Mouse (Mus musculus) lung, adult 18-20 months (tissue): ENCODE data around the gene Nucb1.
A peak's percentile ranks its signal among the peaks of the same experiment; 100 is the strongest.

ENCODE experiments used
- DNase-seq, 2 experiments: peaks; one replicate each; pipeline ENCODE4 v3.0.0; 2022; ENCODE audit warnings: mixed read lengths in 2 of 2

The Nucb1 gene

DNA sequence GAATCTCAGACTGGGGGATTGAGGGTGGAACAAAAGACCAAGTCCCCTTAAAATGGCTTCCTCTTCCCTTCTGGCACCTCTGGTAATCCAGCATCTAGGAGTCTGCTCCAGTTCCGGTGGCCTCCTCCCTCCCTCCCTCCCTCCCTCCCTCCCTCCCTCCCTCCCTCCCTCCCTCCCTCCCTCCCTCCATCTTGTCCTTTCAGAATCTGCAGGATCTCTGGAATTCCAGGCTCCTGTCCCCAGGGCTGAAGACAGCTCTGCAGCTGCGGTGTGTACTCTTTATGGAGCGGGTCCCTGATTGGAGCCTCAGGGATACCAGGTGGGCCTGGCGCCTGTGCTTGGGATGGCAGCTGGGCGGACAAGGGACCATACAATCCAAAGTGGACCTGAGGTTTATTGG is 48.9 kb downstream of the Nucb1 start:
- DNase-seq, result no peak

DNA sequence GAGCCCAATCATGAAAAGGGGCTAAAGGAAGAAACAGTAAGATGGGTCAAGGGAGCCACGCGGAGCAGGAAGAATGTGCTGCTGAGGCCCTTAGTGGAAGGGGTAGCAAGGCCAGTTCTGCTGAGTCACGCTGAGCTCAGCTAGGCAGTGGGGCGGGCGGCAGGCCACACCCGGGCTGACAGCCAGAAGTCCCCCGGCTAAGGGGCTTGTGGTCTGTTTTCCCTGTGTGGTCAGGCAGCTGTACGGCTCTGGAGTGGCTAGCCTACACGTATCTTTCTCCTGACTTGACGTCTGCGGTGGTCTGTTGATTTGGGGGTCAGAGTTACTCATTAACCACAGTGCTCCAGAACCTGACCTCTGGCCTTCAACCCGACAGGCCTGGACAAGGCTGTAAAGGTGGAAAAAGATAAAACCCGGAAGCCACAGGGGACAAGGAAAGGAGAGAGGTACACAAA is 49.3 kb downstream of the Nucb1 start:
- peak; percentile 82 to 85 for DNase-seq

DNA sequence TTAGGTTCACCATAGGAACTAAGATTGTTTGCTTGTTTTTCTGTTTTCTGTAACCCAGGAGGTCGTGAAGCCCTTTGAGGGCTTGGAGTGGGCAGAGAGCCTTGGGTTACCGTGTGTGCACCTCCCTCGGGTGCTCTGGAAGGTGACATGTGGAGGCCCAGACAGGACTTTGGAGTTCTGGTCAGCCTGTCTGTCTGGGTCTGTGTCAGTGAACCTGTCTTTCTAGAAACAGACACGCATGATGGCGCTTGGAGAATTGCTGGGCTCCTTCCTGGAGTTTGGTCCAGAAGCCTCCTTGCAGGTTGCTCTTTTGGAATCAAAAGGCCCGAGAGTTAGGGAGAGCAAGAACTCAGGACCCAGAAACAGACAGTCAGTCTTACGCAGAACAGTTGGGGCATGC is 49.8 kb downstream of the Nucb1 start:
- DNase-seq, result no peak

DNA sequence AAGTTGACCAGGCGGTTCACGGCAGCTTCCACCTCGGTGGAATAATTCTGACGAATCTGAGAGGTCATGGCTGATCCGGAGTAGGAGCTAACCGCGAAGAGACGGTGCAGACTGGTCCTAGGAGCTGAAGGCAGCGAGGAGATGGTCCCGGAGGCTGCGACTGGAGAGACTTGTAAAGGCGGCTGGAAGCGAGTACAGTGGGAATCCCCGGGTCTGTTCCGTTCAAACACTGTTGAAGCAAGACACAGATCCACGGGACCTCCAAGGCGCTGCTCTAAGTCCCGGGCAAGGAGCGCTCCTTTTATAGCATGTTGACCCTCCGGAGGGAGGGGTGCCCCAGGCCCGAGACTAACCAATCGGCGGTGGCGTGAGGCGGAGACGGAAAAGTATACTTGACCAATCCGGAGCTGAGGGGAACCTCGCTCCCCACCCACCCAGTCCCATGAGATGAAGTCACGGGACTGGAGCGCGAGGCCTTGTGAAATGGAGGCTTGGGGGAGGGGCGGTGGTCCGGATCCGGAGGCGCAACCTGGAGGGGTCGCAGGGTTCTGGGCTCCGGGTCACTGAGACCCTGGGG is 50.6 kb downstream of the Nucb1 start, which contains the start of gene Ftl1:
Ftl1 (minus strand) TSS at position 321 of the 577 bp plus-strand sequence.
- peak; percentile 99 for DNase-seq

DNA sequence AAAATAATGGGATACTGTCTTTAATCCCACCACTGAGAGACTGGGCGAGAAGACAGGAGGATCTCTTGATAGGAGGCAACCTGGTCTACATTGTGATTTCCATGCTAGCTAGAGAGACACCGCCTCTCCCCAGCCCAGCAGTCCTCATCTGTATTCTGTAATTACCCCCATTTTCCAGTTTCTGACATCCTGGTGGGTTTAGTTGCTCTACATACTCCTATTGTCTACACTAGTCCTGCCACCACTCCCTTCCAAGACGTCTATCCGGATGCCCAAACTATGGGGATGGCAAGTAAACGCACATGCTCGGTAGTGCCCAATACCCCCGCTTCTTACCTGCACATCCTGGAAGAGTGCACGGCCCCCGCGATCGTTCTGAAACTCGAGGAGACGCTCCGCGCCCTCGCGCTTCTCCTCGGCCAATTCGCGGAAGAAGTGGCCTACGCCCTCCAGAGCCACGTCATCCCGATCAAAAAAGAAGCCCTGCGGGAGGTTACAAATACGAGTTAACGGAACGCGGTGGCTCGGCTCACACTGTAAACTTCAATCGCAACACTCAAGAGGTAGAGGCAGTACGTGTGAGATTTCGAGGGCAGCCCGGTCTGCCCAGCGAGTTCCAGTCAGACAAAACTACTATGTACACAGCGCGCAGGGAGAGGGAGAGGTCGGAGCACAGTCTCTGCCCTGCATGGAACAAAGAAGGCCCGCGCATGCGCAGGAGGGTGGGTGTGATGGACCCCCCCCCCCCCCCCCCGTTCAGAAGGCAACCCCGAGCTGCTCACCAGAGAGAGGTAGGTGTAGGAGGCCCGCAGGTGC is 51.2 kb downstream of the Nucb1 start:
- DNase-seq, result peak; percentile 75 to 82

DNA sequence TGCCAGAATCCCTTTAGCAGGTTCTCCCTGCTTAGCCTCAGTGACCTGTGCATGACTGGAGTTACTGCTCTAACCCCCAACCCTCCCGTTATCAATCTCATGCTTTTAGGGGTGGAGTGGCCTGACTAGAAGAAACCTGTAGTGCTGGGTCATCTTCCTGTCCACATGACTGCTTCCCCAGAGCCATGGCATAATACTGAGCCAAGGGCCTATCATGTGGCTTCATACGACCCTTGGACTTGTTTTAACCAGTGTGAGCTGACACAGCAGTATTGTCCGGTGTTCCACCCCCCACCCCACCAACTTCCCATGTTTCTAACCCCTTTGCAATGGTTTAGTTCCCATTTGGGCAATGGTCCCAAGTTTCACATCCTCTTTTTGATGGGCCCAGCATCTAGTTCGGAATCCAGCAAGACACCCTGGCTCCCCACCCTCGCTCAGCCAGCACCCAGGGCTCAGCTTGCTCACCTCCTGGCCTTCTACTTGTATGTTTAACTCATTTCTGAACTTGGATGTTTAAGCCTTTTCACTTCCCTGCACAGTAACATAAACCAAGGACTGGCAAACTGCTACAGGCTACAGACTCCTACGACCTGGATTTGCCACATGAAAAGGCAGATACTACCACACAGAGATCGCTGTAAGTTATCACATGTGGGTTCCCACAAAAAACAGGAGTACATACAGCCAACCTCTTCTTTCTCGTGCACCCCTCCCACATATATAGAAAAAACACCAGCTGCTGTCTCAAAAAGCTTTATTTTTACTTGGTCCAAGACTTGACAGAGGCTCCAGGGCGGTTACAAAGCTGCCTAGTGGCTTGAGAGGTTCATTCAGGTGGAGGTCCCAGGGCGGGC is 52.8 kb downstream of the Nucb1 start:
- DNase-seq, result peak; percentile 36 to 40

DNA sequence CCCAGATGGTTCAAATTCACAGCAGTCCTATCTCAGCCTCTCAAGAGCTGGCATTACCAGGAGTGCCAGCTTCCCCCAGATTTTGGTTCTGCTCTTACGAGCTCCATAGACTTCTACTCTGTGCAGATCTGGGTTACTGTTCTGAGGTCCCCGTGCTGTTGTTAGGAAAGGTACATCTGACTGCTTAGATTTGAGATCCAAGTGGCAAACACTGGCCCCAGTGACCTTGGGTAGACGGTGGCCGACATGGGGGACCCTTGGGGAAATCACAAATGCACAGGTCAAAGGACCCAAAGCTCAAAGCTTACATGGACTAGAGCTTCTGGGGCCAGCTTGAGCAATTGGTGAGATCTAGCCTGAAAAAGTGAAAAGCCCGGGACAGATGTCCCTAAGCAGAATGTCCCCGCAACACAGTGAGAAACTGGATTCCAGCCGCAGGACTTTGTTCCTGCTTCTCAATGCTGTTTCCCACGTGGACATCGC is 53.4 kb downstream of the Nucb1 start:
- no peak for DNase-seq

DNA sequence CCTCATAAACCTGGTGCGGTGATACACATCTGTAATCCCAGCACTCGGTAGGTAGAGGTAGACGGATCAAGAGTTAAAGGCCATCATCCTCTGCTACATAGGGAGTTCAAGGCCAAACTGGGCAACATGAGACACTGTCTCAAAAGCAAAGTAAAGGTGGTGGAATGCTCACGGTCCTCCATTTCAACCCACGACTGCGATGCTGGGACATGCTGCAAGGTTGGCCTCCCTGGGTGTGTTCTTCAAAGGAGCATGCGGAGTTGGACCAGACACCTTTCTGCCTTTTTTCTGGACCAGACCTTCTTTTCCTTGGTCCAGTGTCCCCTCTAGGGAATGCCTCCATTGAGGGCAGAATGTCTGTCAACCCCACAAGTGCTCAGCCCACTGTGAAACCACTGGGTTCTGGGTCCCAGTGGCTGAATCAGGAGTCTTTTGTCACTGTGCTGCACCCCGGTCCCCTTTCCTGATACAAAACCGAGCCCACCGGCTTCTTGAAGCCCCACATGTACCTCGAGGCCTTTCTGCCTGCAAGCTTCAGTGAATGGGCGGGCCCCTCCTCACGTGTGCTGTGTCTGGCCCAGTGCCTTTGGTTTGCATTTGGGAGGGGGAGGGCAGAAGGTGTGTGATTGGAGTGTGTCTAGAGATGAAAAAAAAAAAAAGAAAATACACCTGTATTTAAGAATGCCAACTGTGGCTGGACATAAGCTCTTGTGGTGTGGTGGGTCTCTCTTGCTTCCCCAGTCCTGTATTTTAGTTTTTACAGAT is 54.1 kb downstream of the Nucb1 start:
- DNase-seq, result peak in 1 of 2 experiments; percentile 41

DNA sequence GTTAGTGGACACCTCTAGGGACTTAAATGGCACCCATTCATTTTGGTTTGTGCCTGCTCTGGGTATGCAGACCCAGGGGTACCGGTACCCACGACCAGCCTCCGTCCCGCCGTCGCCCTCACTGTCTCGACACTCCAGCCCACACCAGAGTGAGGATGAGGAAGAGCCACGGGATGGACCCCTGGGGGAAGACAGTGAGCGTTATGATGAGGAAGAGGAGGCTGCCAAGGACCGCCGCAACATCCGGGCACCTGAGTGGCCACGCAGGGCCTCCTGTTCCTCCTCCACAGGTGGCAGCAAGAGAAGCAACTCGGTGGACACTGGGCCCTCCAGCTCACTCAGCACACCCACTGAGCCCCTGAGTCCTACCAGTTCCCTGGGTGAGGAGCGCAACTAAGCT is 55.2 kb downstream of the Nucb1 start:
- DNase-seq, result no peak

DNA sequence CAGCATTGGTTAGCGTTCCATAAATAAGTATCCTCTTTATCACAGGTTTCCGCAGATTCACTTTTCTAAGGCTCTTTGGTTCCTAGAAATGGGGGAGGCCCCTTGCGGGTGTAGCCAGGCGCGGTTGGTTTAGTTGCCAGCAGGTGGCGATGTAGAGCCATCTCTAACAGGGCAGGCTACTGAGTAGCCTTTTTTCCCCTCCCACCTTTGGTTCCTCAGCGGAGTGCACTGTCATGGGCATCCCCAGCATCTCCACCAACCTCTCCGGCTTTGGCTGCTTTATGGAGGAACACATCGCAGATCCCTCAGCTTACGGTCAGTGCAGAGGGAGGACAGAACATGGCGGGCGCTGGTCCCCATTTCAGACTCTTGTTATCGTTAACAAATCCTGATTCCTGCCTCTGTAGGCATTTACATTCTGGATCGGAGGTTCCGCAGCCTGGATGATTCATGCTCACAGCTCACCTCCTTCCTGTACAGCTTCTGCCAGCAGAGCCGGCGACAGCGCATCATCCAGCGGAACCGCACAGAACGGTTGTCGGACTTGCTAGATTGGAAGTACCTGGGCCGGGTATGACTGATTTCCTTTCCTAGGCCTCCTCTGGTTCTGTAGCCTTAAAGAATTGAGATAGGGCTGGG is 58.7 kb downstream of the Nucb1 start:
- DNase-seq, result peak; percentile 75 to 83

DNA sequence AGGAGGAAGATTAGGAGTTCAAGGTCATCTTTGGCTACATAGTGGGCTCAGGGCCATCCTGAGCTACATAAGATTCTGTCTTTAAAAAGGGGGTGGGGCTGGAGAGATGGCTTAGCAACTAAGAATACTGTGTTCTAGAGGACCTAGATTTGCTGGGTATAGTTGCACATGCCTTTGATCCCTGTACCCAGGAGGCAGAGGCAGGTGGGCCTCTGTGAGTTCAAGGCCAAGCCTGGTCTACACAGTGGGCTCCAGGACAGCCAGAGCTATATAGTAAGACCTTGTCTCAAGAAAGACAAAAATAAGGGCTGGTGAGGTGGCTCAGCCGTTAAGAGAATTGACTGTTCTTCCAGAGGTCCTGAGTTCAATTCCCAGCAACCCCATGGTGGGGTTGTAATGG is 60.2 kb downstream of the Nucb1 start:
- no peak for DNase-seq

DNA sequence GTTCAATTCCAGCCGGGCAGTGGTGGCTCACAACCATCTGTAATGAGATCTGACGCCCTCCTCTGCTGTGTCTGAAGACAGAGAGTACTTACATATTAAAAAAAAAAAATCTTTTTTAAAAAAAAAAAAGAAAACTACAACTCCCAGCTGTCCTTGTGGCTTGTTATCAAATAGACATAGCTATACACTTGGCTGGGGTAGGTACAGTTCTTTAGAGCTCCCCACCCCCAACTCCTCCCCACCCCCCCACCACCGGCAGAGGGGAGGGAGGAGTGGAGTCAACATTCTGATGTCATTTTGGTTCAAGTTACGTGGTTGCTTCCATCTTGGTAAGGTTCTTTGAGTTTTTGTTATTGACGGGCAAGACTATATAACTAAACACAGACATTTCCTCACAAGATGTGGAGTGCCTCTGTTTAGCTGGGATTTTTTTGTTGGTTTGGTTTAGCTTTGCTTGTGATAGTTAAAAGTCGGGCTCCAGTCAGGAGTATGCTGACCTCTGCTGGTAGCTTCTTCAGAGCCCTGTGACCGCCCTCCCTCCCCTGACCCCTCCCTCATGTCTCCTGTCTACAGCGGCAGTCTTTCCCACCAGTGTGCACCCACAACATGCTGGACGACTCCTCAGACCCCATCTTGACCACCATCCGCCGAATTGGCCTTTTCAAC is 62.7 kb downstream of the Nucb1 start:
- DNase-seq, result peak in 1 of 2 experiments; percentile 36

DNA sequence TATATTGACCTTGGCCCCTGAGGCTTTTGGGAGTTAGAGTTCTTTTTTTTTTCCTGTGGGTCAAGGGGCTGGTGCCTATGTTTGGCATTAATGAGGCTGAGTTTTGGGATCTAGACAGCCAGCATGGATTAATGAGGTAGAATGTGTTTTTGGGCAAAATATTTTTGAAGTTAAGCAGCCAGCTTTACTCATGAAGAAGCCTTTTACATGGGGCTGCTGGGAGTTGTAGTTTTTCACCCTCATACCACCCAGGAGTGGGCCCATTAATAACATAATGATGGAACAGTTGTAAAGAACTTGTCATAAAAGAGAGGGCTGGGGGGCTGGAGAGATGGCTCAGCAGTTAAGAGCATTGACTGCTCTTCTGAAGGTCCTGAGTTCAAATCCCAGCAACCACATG is 63.6 kb downstream of the Nucb1 start:
- no peak for DNase-seq

DNA sequence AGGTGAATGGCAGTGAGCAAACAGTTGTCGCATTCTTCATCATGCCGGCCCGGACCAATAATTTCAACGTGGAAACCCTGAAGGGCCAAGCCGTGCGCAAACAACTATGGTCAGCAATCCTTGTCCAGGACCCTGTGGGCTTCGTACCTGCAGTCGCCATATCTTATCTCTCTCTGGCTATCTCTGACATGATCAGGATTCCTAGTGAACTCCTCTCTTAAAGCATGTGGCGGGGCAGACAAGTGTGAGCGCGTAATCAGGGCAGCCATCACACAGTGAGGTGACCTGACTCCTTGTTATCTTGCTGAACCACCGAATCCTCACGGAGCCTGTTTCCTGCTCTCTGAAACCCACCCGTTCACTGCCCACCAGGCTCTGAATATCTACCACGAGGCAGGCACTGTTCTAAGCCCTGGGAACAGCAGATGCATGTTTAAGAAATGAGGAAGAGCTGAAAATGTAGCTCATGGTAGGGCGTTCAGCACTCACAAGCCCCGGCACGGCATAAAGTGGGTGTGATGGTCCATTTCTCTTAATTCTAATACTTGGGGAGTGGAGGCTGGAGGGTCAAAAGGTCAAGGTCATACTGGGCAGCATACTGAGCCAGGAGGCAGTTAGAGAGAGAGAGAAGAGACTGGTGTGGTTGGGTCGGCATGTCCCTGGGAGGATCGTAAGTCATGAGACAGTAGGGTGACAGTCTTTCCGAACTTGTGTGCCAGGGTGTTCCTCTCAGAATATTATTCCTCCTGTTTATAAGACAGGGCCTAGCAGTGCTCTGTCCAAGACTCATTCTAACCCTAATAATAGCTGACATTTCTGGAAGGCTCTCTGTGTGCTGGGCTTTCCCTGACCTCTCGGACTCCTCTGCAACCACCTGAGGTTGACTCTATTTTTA is 66.4 kb downstream of the Nucb1 start:
- no peak for DNase-seq
